Mouse (Mus musculus): ENCODE results near the gene Amfr. TPM values are rescaled to one million over a fixed set of nuclear protein-coding genes. Genes with fewer than 3 reads are reported as not detected.

The Amfr gene
- total RNA-seq, 1 experiment, result 73.6 TPM

- H3K27ac ChIP-seq (ENCODE audit: insufficient read depth, low read depth, low read length, poor library complexity, severe bottlenecking), result no peak overlapping the region
- H3K36me3 ChIP-seq (ENCODE audit: control insufficient read depth, insufficient read depth, low read length, poor library complexity, severe bottlenecking), result no peaks in the 10 kb centered on the region
- no peak overlapping the region for H3K9ac ChIP-seq (ENCODE audit: insufficient read depth, low read depth, low read length, poor library complexity, severe bottlenecking)
- no peaks in the 10 kb centered on the region for H3K4me1 ChIP-seq (ENCODE audit: control insufficient read depth in 2 of 2, insufficient read depth in 2 of 2, low read length in 2 of 2, poor library complexity in 1 of 2)
- TF ChIP-seq ZC3H11A (IDR thresholded peaks at IDR 0.05; ENCODE audit: borderline replicate concordance, low read depth, low read length), result no peak
- no peak for TF ChIP-seq ZNF384 (IDR thresholded peaks at IDR 0.05; ENCODE audit: low read depth, low read length)
- TF ChIP-seq CHD2 (IDR thresholded peaks at IDR 0.05; ENCODE audit: low read depth, low read length), result no peak
- TF ChIP-seq MAFK (IDR thresholded peaks at IDR 0.05; ENCODE audit: insufficient read depth, low read depth, low read length), result no peak
- no peak for TF ChIP-seq HCFC1 (IDR thresholded peaks at IDR 0.05; ENCODE audit: borderline replicate concordance, insufficient read depth, low read length)
- in situ Hi-C loops (cut with MboI; ENCODE audit: low sequenced_read_pairs in 2 of 2, unreplicated experiment in 2 of 2), result no loop called here
- no peak overlapping the region for H3K4me3 ChIP-seq (ENCODE audit: insufficient read depth in 1 of 2, low read depth in 1 of 2, low read length in 2 of 2, poor library complexity in 1 of 2, severe bottlenecking in 1 of 2)
- no peaks in the 10 kb centered on the region for H3K9me3 ChIP-seq (ENCODE audit: control insufficient read depth, insufficient read depth, low read depth, low read length)
- DNase-seq (ENCODE audit: low read depth, low spot score), result no peak
Measured at GRCm38 (mm10) chr8:93925513-93925912, 87.1 kb downstream of the Amfr start.

- DNase-seq (ENCODE audit: low read depth, low spot score), result no peak
- no peak overlapping the region for H3K27ac ChIP-seq (ENCODE audit: insufficient read depth, low read depth, low read length, poor library complexity, severe bottlenecking)
- in situ Hi-C loops (cut with MboI; ENCODE audit: low sequenced_read_pairs in 2 of 2, unreplicated experiment in 2 of 2), result no loop called here
- H3K36me3 ChIP-seq (ENCODE audit: control insufficient read depth, insufficient read depth, low read length, poor library complexity, severe bottlenecking), result no peaks in the 10 kb centered on the region
- H3K4me1 ChIP-seq (ENCODE audit: control insufficient read depth in 2 of 2, insufficient read depth in 2 of 2, low read length in 2 of 2, poor library complexity in 1 of 2), result no peaks in the 10 kb centered on the region
- H3K9me3 ChIP-seq (ENCODE audit: control insufficient read depth, insufficient read depth, low read depth, low read length), result no peaks in the 10 kb centered on the region
- TF ChIP-seq MAFK (IDR thresholded peaks at IDR 0.05; ENCODE audit: insufficient read depth, low read depth, low read length) (no peak), HCFC1 (IDR thresholded peaks at IDR 0.05; ENCODE audit: borderline replicate concordance, insufficient read depth, low read length) (no peak), CHD2 (IDR thresholded peaks at IDR 0.05; ENCODE audit: low read depth, low read length) (no peak), ZNF384 (IDR thresholded peaks at IDR 0.05; ENCODE audit: low read depth, low read length) (no peak), ZC3H11A (IDR thresholded peaks at IDR 0.05; ENCODE audit: borderline replicate concordance, low read depth, low read length) (no peak)
- H3K4me3 ChIP-seq (ENCODE audit: insufficient read depth in 1 of 2, low read depth in 1 of 2, low read length in 2 of 2, poor library complexity in 1 of 2, severe bottlenecking in 1 of 2), result no peak overlapping the region
- no peak overlapping the region for H3K9ac ChIP-seq (ENCODE audit: insufficient read depth, low read depth, low read length, poor library complexity, severe bottlenecking)
Measured at GRCm38 (mm10) chr8:93923897-93924334, 88.7 kb downstream of the Amfr start.

Other genes starting within 250 kb of the Amfr start
- 1.1 and 1.7 TPM in 2 replicates for gene Gnao1, start 202.9 kb downstream of the Amfr start, total RNA-seq (2012; rRNA removed)
- 139 and 152 TPM in 2 replicates for gene Nudt21, start 24.2 kb upstream of the Amfr start, total RNA-seq (2012; rRNA removed)
- gene Ogfod1, start 24.4 kb upstream of the Amfr start, total RNA-seq (2012; rRNA removed), result 17.0 and 19.1 TPM in 2 replicates
- gene Bbs2, start 86.1 kb upstream of the Amfr start, total RNA-seq (2012; rRNA removed), result 25.6 and 26.0 TPM in 2 replicates
- 1.6 and 6.4 TPM in 2 replicates for gene Mt4, start 124.4 kb upstream of the Amfr start, total RNA-seq (2012; rRNA removed)
- gene Mt3, start 139.8 kb upstream of the Amfr start, total RNA-seq (2012; rRNA removed), result 2.1 and 6.6 TPM in 2 replicates
- 541 and 635 TPM in 2 replicates for gene Mt2, start 159.8 kb upstream of the Amfr start, total RNA-seq (2012; rRNA removed)
- gene Mt1, start 166.2 kb upstream of the Amfr start, total RNA-seq (2012; rRNA removed), result 306 and 332 TPM in 2 replicates
- gene Nup93, start 201.7 kb upstream of the Amfr start, total RNA-seq (2012; rRNA removed), result 82.8 and 92.5 TPM in 2 replicates

Data from ES-E14 (cell line).